Mouse (Mus musculus): Measurements from ENCODE around the gene Rnf26.

DNA sequence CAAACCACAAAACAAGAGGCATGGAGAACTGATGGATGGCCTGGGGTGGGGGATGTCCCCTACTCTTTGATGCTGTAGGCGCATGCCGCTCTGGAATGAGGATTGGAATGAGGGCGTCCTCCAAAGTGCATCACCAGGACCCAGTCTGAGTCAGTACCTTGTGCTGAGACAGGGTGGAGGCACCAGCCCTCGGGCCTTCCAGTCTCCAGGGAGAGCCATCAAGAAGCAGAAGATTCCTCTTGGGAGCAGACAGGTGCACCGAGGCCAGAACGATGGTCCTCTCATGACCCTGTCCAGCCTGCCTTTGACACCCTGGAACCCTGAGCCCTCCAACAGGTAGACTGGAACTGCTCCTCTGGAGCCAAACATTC, 45.4 kb downstream of the Rnf26 start:
- TF ChIP-seq CTCF (IDR thresholded peaks at IDR 0.05; ENCODE audit: extremely low read depth, insufficient read length, insufficient replicate concordance, low read depth, low read length) = no peak
- no peak for TF ChIP-seq POLR2A (IDR thresholded peaks at IDR 0.05; ENCODE audit: low read depth, low read length)

All from small intestine, adult 2 months (tissue).